Mouse (Mus musculus): ENCODE data around the gene Zc3h12c.

The Zc3h12c gene

GRCm38 (mm10) chr9:52167084-52167483 is 1.3 kb downstream of the Zc3h12c start:
- CTCF ChIA-PET = interaction anchor here (0.6 kb wide), 1 partner anchor 64 kb away, joined by 8 read pairs; no protein-coding TSS in a partner anchor

GRCm38 (mm10) chr9:52165706-52166090 is 2.7 kb downstream of the Zc3h12c start:
- CTCF ChIA-PET = no interaction called here

- CTCF ChIA-PET = no interaction called here
Measured at GRCm38 (mm10) chr9:52165076-52165705, 3.2 kb downstream of the Zc3h12c start.

- CTCF ChIA-PET = interaction anchor here (0.6 kb wide), 1 partner anchor 42 kb away, joined by 3 read pairs; no protein-coding TSS in a partner anchor
Measured at GRCm38 (mm10) chr9:52160512-52160911, 7.9 kb downstream of the Zc3h12c start.

GRCm38 (mm10) chr9:52158561-52158960 is 9.8 kb downstream of the Zc3h12c start:
- CTCF ChIA-PET = no interaction called here

- CTCF ChIA-PET = no interaction called here
Measured at GRCm38 (mm10) chr9:52155417-52155816, 13.0 kb downstream of the Zc3h12c start.

GRCm38 (mm10) chr9:52154253-52154652 is 14.1 kb downstream of the Zc3h12c start:
- CTCF ChIA-PET = no interaction called here

- CTCF ChIA-PET = interaction anchor here (0.6 kb wide), 1 partner anchor 79 kb away, joined by 5 read pairs; no protein-coding TSS in a partner anchor
Measured at GRCm38 (mm10) chr9:52152076-52152826, 16.1 kb downstream of the Zc3h12c start.

- CTCF ChIA-PET = no interaction called here
Measured at GRCm38 (mm10) chr9:52149768-52150167, 18.6 kb downstream of the Zc3h12c start.

GRCm38 (mm10) chr9:52149286-52149685 is 19.1 kb downstream of the Zc3h12c start:
- CTCF ChIA-PET = no interaction called here

GRCm38 (mm10) chr9:52148831-52149230 is 19.5 kb downstream of the Zc3h12c start:
- CTCF ChIA-PET = no interaction called here

- CTCF ChIA-PET = no interaction called here
Measured at GRCm38 (mm10) chr9:52148311-52148710, 20.1 kb downstream of the Zc3h12c start.

GRCm38 (mm10) chr9:52146241-52146640 is 22.1 kb downstream of the Zc3h12c start:
- CTCF ChIA-PET = no interaction called here

- CTCF ChIA-PET = no interaction called here
Measured at GRCm38 (mm10) chr9:52132771-52133170, 35.6 kb downstream of the Zc3h12c start.

GRCm38 (mm10) chr9:52130348-52130747 is 38.0 kb downstream of the Zc3h12c start:
- CTCF ChIA-PET = interaction anchor here (0.6 kb wide), 1 partner anchor 27 kb away, joined by 3 read pairs; no protein-coding TSS in a partner anchor

GRCm38 (mm10) chr9:52125225-52125624 is 43.1 kb downstream of the Zc3h12c start:
- CTCF ChIA-PET = interaction anchor here (0.5 kb wide), 1 partner anchor 975 kb away, joined by 5 read pairs; no protein-coding TSS in a partner anchor

GRCm38 (mm10) chr9:52119212-52119611 is 49.2 kb downstream of the Zc3h12c start:
- CTCF ChIA-PET = interaction anchor here (0.6 kb wide), 1 partner anchor 214 kb away, joined by 3 read pairs; no protein-coding TSS in a partner anchor

GRCm38 (mm10) chr9:52113091-52113490 is 55.3 kb downstream of the Zc3h12c start:
- CTCF ChIA-PET = no interaction called here

GRCm38 (mm10) chr9:52110738-52111137 is 57.6 kb downstream of the Zc3h12c start:
- CTCF ChIA-PET = interaction anchor here (0.7 kb wide), 1 partner anchor 177 kb away, joined by 6 read pairs; no protein-coding TSS in a partner anchor

- CTCF ChIA-PET = no interaction called here
Measured at GRCm38 (mm10) chr9:52107161-52107560, 61.2 kb downstream of the Zc3h12c start.

GRCm38 (mm10) chr9:52105423-52105822 is 62.9 kb downstream of the Zc3h12c start:
- CTCF ChIA-PET = no interaction called here

GRCm38 (mm10) chr9:52104225-52104615 is 64.2 kb downstream of the Zc3h12c start:
- CTCF ChIA-PET = interaction anchor here (0.7 kb wide), 1 partner anchor 27 kb away, joined by 3 read pairs; no protein-coding TSS in a partner anchor

Measured in spleen, embryonic (tissue).